Mouse (Mus musculus): ENCODE results near the gene Pax5.

Gene Pax5

GRCm38 (mm10) chr4:44633694-44634524 is 76.4 kb downstream of the Pax5 start:
- POLR2A ChIA-PET = interaction anchor here in 2 of 4 experiments (0.6 to 1.1 kb wide), 3 partner anchors 10 to 77 kb away, joined by 3 to 4 read pairs (median 3); no protein-coding TSS in a partner anchor
- CTCF ChIA-PET = interaction anchor here in 3 of 4 experiments (0.8 to 1.3 kb wide), 6 partner anchors 10 to 153 kb away, joined by 3 to 6 read pairs (median 4); no protein-coding TSS in a partner anchor

- ChIA-PET POLR2A (interaction anchor here in 2 of 4 experiments (0.6 to 1.2 kb wide), 2 partner anchors 14 to 1458 kb away, joined by 4 to 10 read pairs; no protein-coding TSS in a partner anchor), CTCF (interaction anchor here in 2 of 4 experiments (0.5 to 0.6 kb wide), 2 partner anchors 13 to 650 kb away, joined by 3 read pairs; no protein-coding TSS in a partner anchor)
Measured at GRCm38 (mm10) chr4:44630059-44630458, 80.2 kb downstream of the Pax5 start.

GRCm38 (mm10) chr4:44627890-44628289 is 82.4 kb downstream of the Pax5 start:
- CTCF ChIA-PET = no interaction called here
- POLR2A ChIA-PET = no interaction called here

- CTCF ChIA-PET = no interaction called here
- POLR2A ChIA-PET = interaction anchor here in 2 of 4 experiments (1.0 to 1.2 kb wide), 2 partner anchors 11 to 24 kb away, joined by 3 to 4 read pairs; no protein-coding TSS in a partner anchor
Measured at GRCm38 (mm10) chr4:44625108-44625424, 85.2 kb downstream of the Pax5 start.

DNA sequence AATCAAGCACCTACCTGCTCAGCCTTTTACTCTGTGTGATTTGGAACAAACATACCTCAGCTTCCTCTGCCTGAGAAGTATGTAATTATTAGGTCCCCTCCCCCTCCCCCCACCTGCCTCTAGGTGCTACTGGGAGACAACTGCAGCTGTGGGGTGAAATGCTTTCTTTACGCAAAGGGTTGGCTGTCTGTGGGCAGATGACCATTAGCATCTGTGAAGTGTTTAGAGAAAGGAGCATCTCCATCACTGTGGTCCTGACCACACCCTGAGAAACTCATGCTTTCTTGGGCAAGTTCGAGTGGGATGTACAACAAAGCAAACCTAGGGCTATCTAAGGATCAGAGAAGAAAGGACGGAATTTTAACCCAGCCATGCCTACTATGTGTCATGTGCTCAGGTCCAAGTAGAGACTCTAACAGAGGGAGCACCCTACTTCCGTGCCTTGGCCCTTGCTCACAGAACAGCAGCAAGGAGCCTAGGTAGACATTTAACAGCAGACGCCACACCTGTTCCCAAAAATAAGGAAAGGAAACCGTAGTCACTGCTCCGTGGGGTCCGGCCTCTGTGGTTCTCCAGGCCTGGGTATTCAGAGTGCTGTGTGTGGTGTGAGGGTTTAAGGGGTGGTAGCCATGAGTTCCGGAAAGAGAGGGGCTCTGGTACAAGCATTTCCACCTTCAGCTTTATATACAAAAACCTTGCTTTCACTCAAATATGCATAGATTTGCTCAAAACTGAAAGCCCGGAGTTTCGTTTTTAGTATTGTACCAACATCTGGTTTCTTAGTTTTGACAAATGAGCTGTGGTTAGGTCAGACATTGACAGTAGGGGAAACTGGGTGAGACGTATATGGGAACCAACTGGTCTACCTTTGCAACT is 85.8 kb downstream of the Pax5 start:
- ChIA-PET CTCF (interaction anchor here in 2 of 4 experiments (1.0 to 2.2 kb wide), 3 partner anchors 9 to 47 kb away, joined by 4 to 7 read pairs (median 6); no protein-coding TSS in a partner anchor), POLR2A (interaction anchor here in 3 of 4 experiments (0.6 to 1.2 kb wide), 6 partner anchors 10 to 1197 kb away, joined by 3 to 4 read pairs (median 3); no protein-coding TSS in a partner anchor)

DNA sequence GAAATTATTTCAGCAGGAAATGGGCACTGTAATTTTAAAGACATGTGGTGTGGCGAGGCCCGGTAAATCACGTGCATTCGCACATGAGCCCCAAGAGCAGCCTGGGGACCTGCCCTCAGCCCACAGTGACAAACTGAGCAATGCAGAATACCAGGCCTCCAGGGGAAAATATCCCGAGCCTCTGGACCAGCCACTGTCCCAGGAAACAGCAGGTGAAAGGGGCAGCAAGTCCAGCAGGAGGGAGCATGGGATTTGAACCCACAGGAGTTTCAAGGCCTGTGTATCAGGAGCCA is 86.9 kb downstream of the Pax5 start:
- POLR2A ChIA-PET = interaction anchor here (0.5 to 1.1 kb wide), 5 partner anchors 11 to 472 kb away, joined by 3 to 4 read pairs (median 3); no protein-coding TSS in a partner anchor
- CTCF ChIA-PET = interaction anchor here in 3 of 4 experiments (0.5 to 2.2 kb wide), 4 partner anchors 10 to 59 kb away, joined by 3 to 7 read pairs (median 5); no protein-coding TSS in a partner anchor

GRCm38 (mm10) chr4:44622682-44623434 is 87.4 kb downstream of the Pax5 start:
- POLR2A ChIA-PET = interaction anchor here (0.5 to 1.1 kb wide), 4 partner anchors 12 to 471 kb away, joined by 3 to 4 read pairs (median 4); no protein-coding TSS in a partner anchor

GRCm38 (mm10) chr4:44620241-44620640 is 90.0 kb downstream of the Pax5 start:
- ChIA-PET POLR2A (interaction anchor here in 1 of 4 experiments (0.6 kb wide), 1 partner anchor 222 kb away, joined by 3 read pairs; no protein-coding TSS in a partner anchor), CTCF (interaction anchor here in 2 of 4 experiments (1.1 to 1.6 kb wide), 3 partner anchors 49 to 140 kb away, joined by 3 to 4 read pairs (median 3); no protein-coding TSS in a partner anchor)

More at GRCm38 (mm10) chr4:44622682-44623434, 87.4 kb downstream of the Pax5 start:
- CTCF ChIA-PET = interaction anchor here in 2 of 4 experiments (0.6 to 2.2 kb wide), 3 partner anchors 45 to 412 kb away, joined by 3 to 7 read pairs (median 3); no protein-coding TSS in a partner anchor

DNA sequence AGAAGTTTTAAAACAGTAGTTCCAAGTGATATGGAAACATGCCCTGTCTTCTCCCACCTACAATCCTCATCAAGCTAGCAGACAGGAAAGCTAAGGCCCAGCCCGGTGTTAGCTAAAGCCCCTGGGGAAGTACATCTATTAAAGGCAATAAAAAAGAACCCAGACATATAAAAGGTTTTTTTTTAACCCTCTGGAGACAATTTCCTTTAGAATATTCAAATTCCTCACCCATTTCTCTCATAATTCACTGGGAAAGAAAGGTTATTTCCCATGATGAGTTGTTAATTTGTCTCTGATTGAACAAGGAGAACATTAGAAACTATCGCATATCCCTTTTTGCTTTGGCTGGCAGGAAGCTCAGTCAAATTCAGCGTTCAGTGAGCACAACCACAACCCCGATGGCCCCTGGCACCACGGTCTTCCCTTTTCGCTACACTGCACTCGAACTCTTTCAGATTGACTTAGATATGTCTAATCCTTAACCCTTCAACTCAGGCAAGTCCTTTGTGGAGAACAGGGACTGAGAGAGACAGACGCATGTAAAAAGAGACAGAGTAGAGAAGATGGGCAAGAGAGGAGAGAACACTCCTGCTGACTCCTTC is 96.1 kb downstream of the Pax5 start:
- POLR2A ChIA-PET = interaction anchor here in 1 of 4 experiments (1.5 kb wide), 1 partner anchor 13 kb away, joined by 4 read pairs; no protein-coding TSS in a partner anchor
- CTCF ChIA-PET = interaction anchor here in 2 of 4 experiments (0.7 to 1.3 kb wide), 2 partner anchors 27 to 55 kb away, joined by 3 to 4 read pairs; no protein-coding TSS in a partner anchor

- ChIA-PET CTCF (no interaction called here), POLR2A (no interaction called here)
Measured at GRCm38 (mm10) chr4:44612392-44612791, 97.9 kb downstream of the Pax5 start.

- ChIA-PET POLR2A (interaction anchor here in 2 of 4 experiments (0.6 to 1.3 kb wide), 3 partner anchors 12 to 57 kb away, joined by 3 to 4 read pairs (median 3); no protein-coding TSS in a partner anchor), CTCF (no interaction called here)
Measured at GRCm38 (mm10) chr4:44605453-44605852, 104.8 kb downstream of the Pax5 start.

GRCm38 (mm10) chr4:44602257-44602801 is 108.0 kb downstream of the Pax5 start:
- CTCF ChIA-PET = interaction anchor here in 2 of 4 experiments (0.6 to 1.3 kb wide), 2 partner anchors 37 to 176 kb away, joined by 3 read pairs; no protein-coding TSS in a partner anchor
- POLR2A ChIA-PET = interaction anchor here in 3 of 4 experiments (0.6 to 1.6 kb wide), 5 partner anchors 11 to 178 kb away, joined by 3 to 4 read pairs (median 3); partner anchors contain the start of gene Zcchc7 (in 1 of the 3)

GRCm38 (mm10) chr4:44601370-44601769 is 108.9 kb downstream of the Pax5 start:
- POLR2A ChIA-PET = interaction anchor here in 2 of 4 experiments (0.6 to 1.6 kb wide), 3 partner anchors 12 to 177 kb away, joined by 3 to 4 read pairs (median 4); no protein-coding TSS in a partner anchor
- CTCF ChIA-PET = interaction anchor here in 1 of 4 experiments (0.6 kb wide), 1 partner anchor 661 kb away, joined by 3 read pairs; no protein-coding TSS in a partner anchor

GRCm38 (mm10) chr4:44600875-44601274 is 109.4 kb downstream of the Pax5 start:
- ChIA-PET POLR2A (interaction anchor here in 2 of 4 experiments (0.7 to 1.6 kb wide), 3 partner anchors 10 to 24 kb away, joined by 3 to 4 read pairs (median 4); no protein-coding TSS in a partner anchor), CTCF (interaction anchor here in 3 of 4 experiments (0.6 to 0.7 kb wide), 4 partner anchors 43 to 925 kb away, joined by 3 to 20 read pairs (median 10); no protein-coding TSS in a partner anchor)

DNA sequence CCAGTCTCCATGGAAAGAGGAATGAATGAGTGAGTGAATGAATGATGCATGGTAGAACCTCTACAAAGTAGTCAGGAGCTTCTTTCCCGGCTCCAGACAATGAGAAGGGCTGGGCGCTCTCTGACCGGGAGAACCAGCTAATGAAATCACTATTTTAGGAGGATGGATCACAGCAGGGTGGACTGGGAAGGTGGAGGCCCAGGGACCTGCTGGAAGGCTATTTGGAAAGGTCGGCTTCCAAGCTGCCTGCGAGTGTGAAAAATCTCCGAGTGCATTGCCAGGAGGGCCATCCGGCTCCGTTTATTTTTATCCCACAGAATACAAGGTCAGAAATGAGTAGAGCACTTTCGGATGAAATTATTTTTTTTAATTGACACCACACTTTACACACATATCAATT is 112.3 kb downstream of the Pax5 start:
- POLR2A ChIA-PET = no interaction called here
- CTCF ChIA-PET = interaction anchor here in 1 of 4 experiments (0.7 kb wide), 1 partner anchor 19 kb away, joined by 3 read pairs; no protein-coding TSS in a partner anchor

DNA sequence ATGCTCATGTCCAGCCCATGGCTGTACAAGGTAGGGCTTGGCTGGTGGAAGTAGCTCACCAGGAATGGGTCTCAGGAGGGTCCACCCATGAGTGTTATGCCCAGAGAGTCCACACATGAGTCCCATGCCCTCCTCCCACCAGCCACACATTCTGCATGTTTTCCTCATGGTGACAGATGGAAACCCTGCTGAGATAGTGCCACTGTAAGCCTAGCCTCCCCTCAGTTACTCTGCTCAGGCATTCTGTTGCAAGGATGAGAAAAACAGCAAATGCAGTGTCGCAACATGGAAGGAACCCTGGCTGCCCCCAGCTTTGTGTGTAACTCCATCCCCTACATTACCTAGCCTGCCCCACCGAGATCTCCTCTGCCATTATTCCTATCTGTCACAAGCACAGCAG is 117.2 kb downstream of the Pax5 start:
- ChIA-PET POLR2A (interaction anchor here in 1 of 4 experiments (0.5 kb wide), 1 partner anchor 54 kb away, joined by 3 read pairs; no protein-coding TSS in a partner anchor), CTCF (no interaction called here)

DNA sequence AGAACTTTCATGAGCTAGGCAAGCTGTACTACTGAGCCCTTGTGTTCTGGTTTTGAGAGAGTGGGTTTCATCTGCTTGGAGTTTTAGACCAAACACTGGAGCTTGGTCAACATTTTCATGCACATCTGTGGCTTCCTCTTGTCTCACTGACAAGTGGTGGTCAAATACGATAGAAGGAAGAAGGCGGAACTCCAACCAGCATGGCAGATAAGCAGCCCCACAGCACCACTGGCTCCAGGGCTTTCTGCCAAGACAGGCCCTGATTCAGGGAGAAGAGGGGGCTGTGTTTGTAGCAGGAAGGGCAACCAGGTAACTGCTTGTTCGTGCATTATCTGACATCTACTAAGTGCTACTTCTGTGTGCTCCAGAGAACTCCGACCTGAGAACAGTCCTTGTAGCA is 127.6 kb downstream of the Pax5 start:
- ChIA-PET CTCF (no interaction called here), POLR2A (no interaction called here)
